Mouse (Mus musculus): ENCODE measurements around the gene Cald1. TPM values are rescaled to one million over a fixed set of nuclear protein-coding genes. Genes with fewer than 3 reads are reported as not detected.

Gene Cald1
- polyA plus RNA-seq, 1 experiment from 2014 or later = 175 TPM

DNA sequence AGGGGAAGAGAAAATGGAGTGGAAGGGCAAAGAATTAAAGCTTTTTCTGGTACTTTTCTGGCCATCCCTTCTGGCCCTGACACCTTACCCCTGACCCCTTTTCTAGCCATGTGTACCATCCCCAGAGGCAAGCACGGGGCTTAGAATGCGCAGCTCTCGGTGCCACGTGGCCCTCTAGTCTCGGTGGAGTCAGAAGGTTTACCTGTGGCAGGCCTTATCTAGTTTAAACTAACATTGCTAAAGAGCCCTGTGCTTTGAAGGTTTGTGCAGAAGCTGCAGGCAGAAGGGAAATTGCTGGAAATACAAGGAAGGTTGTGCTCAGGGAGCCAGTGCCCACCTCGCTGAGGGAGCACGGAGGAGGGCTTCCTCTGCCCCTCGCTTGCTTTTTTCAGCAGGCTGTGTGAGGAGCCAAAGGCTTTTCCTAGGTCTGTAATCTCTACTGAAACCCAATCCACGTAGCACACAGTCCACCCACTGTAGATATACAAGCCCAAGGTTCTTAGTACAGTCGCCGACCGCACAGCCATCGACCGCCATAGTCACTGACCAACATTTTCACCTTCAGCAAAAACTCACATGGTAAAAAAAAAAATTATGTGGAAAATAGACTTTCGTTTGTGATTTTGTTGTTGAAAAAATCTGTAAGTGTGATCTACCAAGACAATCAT is 129.2 kb downstream of the Cald1 start:
- ATAC-seq (ENCODE audit: low FRiP score) = no peak
- Histone ChIP-seq H3K27me3 (no peaks in the 10 kb centered on the region), H3K36me3 (no peaks in the 10 kb centered on the region), H3K9me3 (replicated peaks) (0 out of 2 replicates have a peak, but pooled peaks cover 4% of the 10 kb centered on the region), H3K27ac (no peak overlapping the region), H3K4me3 (no peak overlapping the region), H3K9ac (no peak overlapping the region), H3K4me2 (replicated peaks) (no peak overlapping the region), H3K4me1 (peaks cover 24% of the 10 kb centered on the region)
- 87% methylated on average over 15 of the region's 15 CpGs for WGBS

DNA sequence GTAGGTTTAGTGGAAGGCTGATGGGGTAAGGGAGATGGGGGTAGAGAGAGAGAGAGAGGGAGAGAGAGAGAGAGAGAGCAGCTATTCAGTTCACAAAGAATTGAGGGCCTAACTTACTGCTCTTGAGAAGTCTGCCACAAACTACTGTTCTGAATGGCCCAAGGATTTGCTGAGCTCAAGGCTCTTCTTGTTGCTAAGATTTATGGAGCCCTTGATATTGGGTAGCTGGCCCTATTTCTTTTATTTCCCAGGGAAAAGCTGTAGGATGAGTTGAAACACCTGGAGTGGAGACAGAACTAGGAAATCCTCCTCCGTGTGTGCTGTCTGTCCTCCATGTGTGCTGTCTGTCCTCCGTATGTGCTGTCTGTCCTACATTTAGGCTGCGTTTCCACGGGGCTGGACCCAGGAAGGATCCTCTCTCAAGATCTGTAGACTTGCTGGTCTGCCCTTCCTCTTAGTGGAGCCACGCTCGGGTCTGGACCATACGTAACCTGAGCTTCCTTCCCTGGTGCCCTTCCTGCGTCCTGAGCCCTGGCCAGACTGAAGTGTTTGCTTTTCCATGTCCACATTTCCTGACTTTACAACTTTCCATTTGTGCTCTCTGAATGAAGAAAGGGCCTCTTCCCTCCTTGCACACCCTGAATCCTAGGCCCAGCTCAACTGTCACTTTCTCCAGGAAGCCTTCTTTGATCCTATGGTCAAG is 131.3 kb downstream of the Cald1 start:
- no peak overlapping the region for H3K27ac ChIP-seq
- H3K4me1 ChIP-seq = peaks cover 24% of the 10 kb centered on the region
- 73% methylated on average over 8 of the region's 8 CpGs for WGBS
- 0 out of 2 replicates have a peak, but pooled peaks cover 1% of the 10 kb centered on the region for H3K9me3 ChIP-seq (replicated peaks)
- H3K36me3 ChIP-seq = no peaks in the 10 kb centered on the region
- ATAC-seq (ENCODE audit: low FRiP score) = no peak
- H3K4me2 ChIP-seq (replicated peaks) = no peak overlapping the region
- no peaks in the 10 kb centered on the region for H3K27me3 ChIP-seq
- no peak overlapping the region for H3K9ac ChIP-seq
- no peak overlapping the region for H3K4me3 ChIP-seq

DNA sequence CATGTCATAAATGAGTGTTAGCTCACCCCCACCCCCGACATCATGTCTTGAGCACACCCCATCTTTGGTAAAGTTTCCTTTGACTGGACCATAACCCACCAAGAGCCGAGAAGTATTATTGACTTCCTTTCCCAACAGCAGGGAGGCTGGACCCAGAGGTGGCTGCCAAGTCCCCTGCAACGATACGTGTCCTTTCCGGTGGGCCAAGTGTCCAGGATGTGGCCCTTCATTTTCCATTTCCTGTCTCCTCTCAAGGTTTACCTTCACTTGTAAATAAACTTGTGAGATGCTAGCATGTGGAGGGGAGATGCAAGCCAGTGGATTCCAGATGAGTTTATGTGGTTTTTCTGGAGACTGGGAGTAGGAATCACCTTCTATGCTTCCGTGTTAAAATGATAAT is 132.7 kb downstream of the Cald1 start:
- H3K4me2 ChIP-seq (replicated peaks) = no peak overlapping the region
- H3K9ac ChIP-seq = no peak overlapping the region
- H3K9me3 ChIP-seq (replicated peaks) = no peaks in the 10 kb centered on the region
- no peaks in the 10 kb centered on the region for H3K27me3 ChIP-seq
- 77% methylated on average over 6 of the region's 6 CpGs for WGBS
- ATAC-seq (ENCODE audit: low FRiP score) = no peak
- no peak overlapping the region for H3K27ac ChIP-seq
- peaks cover 24% of the 10 kb centered on the region for H3K4me1 ChIP-seq
- H3K36me3 ChIP-seq = no peaks in the 10 kb centered on the region
- no peak overlapping the region for H3K4me3 ChIP-seq

DNA sequence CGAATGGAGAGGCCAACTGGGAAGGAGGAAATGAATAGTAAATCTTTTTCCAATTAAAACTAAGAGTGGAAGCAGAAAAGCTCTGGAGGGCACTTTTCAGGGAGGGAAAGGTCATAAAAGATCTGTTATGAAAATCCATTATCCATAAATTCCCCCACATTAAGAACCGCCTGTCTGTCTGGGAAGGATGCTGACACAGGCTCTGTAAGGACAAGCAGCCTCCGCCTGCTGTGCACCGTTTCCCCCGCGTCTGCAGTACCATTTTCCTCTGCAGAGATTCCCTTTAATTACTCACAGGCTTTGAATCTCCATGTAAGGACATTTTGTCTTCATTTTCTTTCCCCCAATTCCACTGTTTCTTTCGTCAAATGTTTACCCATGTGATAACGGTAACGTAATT is 133.2 kb downstream of the Cald1 start:
- no peak for ATAC-seq (ENCODE audit: low FRiP score)
- WGBS = 75% methylated on average over 9 of the region's 9 CpGs
- no peak overlapping the region for H3K27ac ChIP-seq

DNA sequence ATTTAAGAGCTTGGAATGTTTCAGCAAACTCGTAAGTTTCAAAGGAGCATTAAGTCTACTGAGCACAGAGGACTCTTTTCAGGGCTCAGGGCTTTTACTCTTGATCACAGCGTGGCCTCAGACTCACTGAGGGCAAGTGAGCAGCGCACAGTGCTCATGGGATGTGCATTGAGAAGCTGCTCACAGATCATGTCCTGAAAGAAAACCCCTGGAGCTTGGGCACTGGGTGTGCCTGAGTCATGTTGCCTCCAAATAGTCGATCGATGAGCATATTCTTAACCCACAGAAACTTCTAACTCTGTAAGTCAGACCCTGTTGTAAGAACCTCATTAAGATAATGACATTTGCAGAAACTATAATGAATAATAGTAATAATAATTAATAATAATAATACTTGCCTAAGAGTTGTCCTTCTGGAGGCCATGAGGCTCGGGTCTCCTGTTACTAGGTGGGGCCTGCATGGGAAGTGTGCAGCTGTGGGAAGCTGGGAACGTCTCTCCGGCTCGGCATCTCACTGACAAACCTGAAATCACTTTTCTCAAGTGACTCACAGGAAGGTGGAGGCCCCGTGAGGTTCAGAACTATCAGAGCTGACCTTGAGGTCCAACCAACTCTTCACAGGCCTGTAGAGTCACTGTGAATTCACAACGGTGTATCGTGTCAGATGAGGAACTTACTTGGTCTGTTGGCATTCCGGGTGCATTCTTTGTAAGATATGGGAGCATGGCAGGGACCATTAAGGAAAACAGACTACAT is 136.8 kb downstream of the Cald1 start:
- H3K27ac ChIP-seq = no peak overlapping the region
- H3K9ac ChIP-seq = no peak overlapping the region
- H3K4me2 ChIP-seq (replicated peaks) = no peak overlapping the region
- H3K27me3 ChIP-seq = no peaks in the 10 kb centered on the region
- H3K9me3 ChIP-seq (replicated peaks) = no peaks in the 10 kb centered on the region
- no peaks in the 10 kb centered on the region for H3K36me3 ChIP-seq
- no peak overlapping the region for H3K4me3 ChIP-seq
- 82% methylated on average over 13 of the region's 13 CpGs for WGBS
- no peak for ATAC-seq (ENCODE audit: low FRiP score)
- H3K4me1 ChIP-seq = peaks cover 6% of the 10 kb centered on the region; the same call in 1 of the 2 replicates

More for the DNA sequence above, 133.2 kb downstream of the Cald1 start:
- H3K9ac ChIP-seq = no peak overlapping the region
- H3K27me3 ChIP-seq = no peaks in the 10 kb centered on the region
- H3K4me1 ChIP-seq = peaks cover 19% of the 10 kb centered on the region
- no peaks in the 10 kb centered on the region for H3K9me3 ChIP-seq (replicated peaks)
- no peak overlapping the region for H3K4me3 ChIP-seq
- H3K4me2 ChIP-seq (replicated peaks) = no peak overlapping the region
- H3K36me3 ChIP-seq = no peaks in the 10 kb centered on the region

DNA sequence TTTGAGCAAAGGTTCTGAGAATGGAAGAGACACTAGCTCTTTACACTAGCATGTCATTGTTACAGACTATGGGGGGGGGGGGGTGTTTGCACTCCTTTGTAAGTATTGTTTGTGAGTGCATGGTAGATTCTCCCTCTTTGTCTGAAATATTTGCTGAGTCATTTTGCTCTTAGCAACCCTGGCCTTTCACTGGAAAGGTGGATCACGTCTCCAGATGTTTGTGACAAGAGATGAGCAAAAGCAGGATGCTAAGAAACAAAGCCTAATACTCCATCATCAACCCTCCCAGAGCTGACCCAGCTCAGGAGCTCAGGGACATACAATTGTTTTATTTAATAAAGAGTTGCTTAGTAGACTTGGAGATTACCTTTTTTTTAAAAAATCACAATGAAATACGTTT is 138.6 kb downstream of the Cald1 start:
- Histone ChIP-seq H3K27me3 (no peaks in the 10 kb centered on the region), H3K4me2 (replicated peaks) (no peak overlapping the region), H3K9me3 (replicated peaks) (no peaks in the 10 kb centered on the region), H3K27ac (no peak overlapping the region), H3K4me1 (no peaks in the 10 kb centered on the region), H3K9ac (no peak overlapping the region), H3K36me3 (no peaks in the 10 kb centered on the region), H3K4me3 (no peak overlapping the region)
- no peak for ATAC-seq (ENCODE audit: low FRiP score)
- 51% methylated on average over 2 of the region's 2 CpGs for WGBS

DNA sequence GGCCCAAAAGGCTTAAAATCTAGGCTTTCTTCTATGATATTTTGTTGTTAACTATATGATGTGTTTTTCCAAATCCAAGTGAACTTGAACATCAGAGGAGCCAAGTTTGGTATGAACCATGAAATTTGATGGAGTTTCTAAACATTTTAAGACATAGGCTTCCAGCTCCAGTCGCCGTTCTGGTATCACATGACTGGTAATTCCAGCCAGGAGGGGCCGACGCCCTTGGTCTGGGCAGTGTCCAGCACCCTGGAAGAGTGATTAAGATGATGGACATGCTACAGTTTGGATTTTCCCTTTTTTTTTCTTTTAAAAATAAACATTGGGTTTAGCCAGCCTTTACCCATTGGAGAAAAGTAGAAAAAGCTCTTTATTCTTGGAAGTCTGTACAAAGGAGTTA is 145.6 kb downstream of the Cald1 start:
- no peak overlapping the region for H3K27ac ChIP-seq
- 85% methylated on average over 4 of the region's 4 CpGs for WGBS
- ATAC-seq (ENCODE audit: low FRiP score) = no peak

DNA sequence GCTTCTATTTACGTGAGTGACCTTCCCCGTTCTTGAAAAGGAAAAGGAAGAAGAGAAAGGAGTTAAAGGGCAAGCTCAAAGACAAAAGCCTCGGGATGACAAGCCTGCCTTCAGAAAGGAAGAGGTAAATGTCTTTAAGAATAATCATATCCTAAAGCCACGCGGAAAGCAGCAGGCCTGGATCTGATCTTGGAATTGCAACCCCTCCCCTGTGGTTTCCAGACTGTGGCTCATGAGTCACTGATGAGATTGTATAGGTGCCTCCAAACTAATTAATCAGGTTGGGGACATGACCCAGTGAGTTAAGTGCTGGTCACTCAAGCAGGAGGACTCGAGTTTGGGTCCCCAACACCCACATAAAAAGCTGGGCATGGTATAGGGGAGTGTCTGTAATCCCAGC is 149.5 kb downstream of the Cald1 start:
- H3K4me2 ChIP-seq (replicated peaks) = no peak overlapping the region
- no peak overlapping the region for H3K9ac ChIP-seq
- H3K4me1 ChIP-seq = no peaks in the 10 kb centered on the region
- WGBS = 77% methylated on average over 6 of the region's 6 CpGs
- H3K9me3 ChIP-seq (replicated peaks) = no peaks in the 10 kb centered on the region
- H3K27ac ChIP-seq = no peak overlapping the region
- H3K36me3 ChIP-seq = peaks cover 5% of the 10 kb centered on the region; the same call in 1 of the 2 replicates
- H3K27me3 ChIP-seq = no peaks in the 10 kb centered on the region
- ATAC-seq (ENCODE audit: low FRiP score) = no peak
- no peak overlapping the region for H3K4me3 ChIP-seq

More for the DNA sequence above, 145.6 kb downstream of the Cald1 start:
- Histone ChIP-seq H3K4me1 (no peaks in the 10 kb centered on the region), H3K4me3 (no peak overlapping the region), H3K27me3 (no peaks in the 10 kb centered on the region), H3K36me3 (peaks cover 10% of the 10 kb centered on the region), H3K9ac (no peak overlapping the region), H3K9me3 (replicated peaks) (no peaks in the 10 kb centered on the region), H3K4me2 (replicated peaks) (no peak overlapping the region)

DNA sequence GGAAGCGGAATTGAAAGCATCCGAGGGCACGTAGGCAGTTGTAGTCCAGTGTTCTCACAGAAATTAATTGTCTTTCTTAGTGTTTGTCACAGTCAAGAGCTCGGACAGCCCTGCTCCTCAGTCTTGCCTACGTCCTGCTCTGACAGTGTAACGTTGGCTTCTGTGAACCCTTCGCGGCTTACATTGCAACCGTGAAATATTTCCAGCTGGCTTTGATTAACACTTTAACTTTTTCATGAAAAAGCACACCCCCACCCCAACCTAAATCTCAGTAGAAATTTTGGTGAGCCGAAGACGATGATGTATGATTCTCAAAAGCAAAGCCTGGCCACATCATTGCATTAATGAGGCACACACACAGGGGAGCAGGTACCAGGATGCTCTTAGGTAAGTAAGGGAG is 150.3 kb downstream of the Cald1 start:
- no peaks in the 10 kb centered on the region for H3K9me3 ChIP-seq (replicated peaks)
- H3K27ac ChIP-seq = no peak overlapping the region
- H3K9ac ChIP-seq = no peak overlapping the region
- 82% methylated on average over 11 of the region's 11 CpGs for WGBS
- H3K36me3 ChIP-seq = peaks cover 5% of the 10 kb centered on the region; the same call in 1 of the 2 replicates
- H3K4me3 ChIP-seq = no peak overlapping the region
- no peaks in the 10 kb centered on the region for H3K4me1 ChIP-seq
- H3K27me3 ChIP-seq = no peaks in the 10 kb centered on the region
- no peak for ATAC-seq (ENCODE audit: low FRiP score)
- H3K4me2 ChIP-seq (replicated peaks) = no peak overlapping the region

DNA sequence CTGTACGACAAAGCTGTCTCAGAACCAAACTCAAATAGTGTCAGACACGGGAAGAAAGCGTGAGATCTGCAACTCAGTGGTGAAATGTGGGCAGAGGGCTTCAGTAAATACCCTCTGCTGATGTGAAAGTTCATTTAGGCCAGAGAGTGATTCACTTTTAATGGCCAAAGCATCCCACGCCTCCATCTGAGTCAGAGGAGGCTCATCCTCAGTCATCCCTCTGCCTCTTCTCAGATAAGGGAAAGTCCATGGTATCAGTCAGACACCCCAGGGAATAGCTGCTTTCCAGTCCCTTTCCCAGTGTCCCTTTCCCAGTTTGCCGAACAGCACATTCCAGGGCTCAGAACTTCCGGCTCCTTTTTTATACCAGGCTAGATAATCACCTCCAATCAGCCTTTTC is 151.2 kb downstream of the Cald1 start:
- WGBS = 78% methylated on average over 6 of the region's 6 CpGs
- Histone ChIP-seq H3K9me3 (replicated peaks) (no peaks in the 10 kb centered on the region), H3K27me3 (no peaks in the 10 kb centered on the region), H3K36me3 (peaks cover 5% of the 10 kb centered on the region; the same call in 1 of the 2 replicates), H3K27ac (no peak overlapping the region), H3K4me1 (no peaks in the 10 kb centered on the region), H3K4me2 (replicated peaks) (no peak overlapping the region), H3K9ac (no peak overlapping the region), H3K4me3 (no peak overlapping the region)
- no peak for ATAC-seq (ENCODE audit: low FRiP score)

DNA sequence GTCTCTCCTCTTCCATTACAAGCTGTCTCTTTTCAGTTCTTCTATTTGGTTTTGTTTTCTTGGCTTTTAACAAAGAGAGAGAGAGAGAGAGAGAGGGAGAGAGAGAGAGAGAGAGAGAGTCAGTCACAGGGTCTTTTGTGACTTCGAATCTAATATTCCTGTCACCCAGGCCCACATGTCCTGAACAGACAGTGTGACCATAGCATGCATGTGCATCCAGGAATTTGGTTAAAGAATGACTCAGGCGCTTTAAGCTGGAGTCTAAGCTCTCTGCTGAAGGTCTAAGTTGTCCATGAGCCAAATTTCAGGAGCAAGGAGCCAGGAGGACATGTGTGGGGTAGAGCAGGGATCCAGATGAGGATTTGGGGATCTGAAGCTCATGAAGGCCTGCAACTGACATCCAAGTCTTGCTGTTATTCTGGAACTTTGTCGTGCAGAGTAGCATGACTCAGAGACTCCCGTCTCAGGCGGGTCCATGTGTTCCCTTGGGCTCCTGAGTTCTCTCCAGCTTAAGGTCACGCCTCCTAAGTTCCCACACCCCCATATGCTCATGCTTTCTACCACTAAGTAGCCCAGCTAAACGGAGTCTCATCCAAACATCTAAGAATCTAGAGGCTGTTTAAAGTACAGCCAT is 152.3 kb downstream of the Cald1 start:
- H3K27ac ChIP-seq = no peak overlapping the region
- no peak overlapping the region for H3K4me3 ChIP-seq
- no peaks in the 10 kb centered on the region for H3K27me3 ChIP-seq

DNA sequence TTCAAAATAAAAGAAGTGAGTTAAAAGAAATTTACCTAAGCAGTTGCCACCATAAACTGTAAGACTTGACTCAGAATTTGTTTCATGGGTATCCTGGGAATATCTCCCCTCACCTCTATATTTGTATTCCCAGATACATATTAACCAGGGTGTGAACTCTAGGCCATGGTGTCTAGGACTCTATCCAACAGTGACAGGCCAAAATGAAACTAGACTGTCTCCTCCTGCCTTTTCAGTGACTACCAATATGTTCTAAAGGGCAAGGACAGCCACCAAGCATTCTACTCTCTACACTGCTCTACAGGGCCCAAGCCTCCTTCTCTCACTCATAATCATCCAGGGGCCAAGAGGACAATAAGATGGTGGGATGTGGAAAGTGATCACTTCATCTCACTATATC is 153.3 kb downstream of the Cald1 start:
- ATAC-seq (ENCODE audit: low FRiP score) = no peak
- Histone ChIP-seq H3K36me3 (peaks cover 12% of the 10 kb centered on the region), H3K4me3 (no peak overlapping the region), H3K27me3 (no peaks in the 10 kb centered on the region), H3K4me2 (replicated peaks) (no peak overlapping the region), H3K4me1 (no peaks in the 10 kb centered on the region), H3K27ac (no peak overlapping the region), H3K9ac (no peak overlapping the region), H3K9me3 (replicated peaks) (no peaks in the 10 kb centered on the region)

More for the DNA sequence above, 152.3 kb downstream of the Cald1 start:
- no peak for ATAC-seq (ENCODE audit: low FRiP score)
- no peaks in the 10 kb centered on the region for H3K4me1 ChIP-seq
- no peak overlapping the region for H3K4me2 ChIP-seq (replicated peaks)
- peaks cover 7% of the 10 kb centered on the region; the same call in 1 of the 2 replicates for H3K36me3 ChIP-seq
- no peaks in the 10 kb centered on the region for H3K9me3 ChIP-seq (replicated peaks)
- WGBS = 80% methylated on average over 7 of the region's 7 CpGs
- no peak overlapping the region for H3K9ac ChIP-seq
